Mouse (Mus musculus) stomach, postnatal 0 days (tissue): ENCODE data around the gene Meioc. TPM values are rescaled to one million over a fixed set of nuclear protein-coding genes. Genes with fewer than 3 reads are reported as not detected.

ENCODE experiments used
- ATAC-seq: fragments of 200-750 bp; cut with Nextera tagmentation; 2 replicates; pipeline ENCODE4 v1.8.0; 2017; ENCODE audit not compliant: low FRiP score, low TSS enrichment
- DNase-seq: peaks from one replicate; pipeline ENCODE4 v3.0.0-alpha.2; 2016; ENCODE audit warnings: low spot score
- H3K27ac ChIP-seq: fragments of 300-500 bp; sonication (generic); replicated peaks from 2 replicates; pipeline ENCODE4 v1.5.1; 2014; ENCODE audit warnings: mild to moderate bottlenecking, control low read depth
- H3K27me3 ChIP-seq: fragments of 300-500 bp; sonication (generic); 2 replicates; pipeline ENCODE4 v1.6.1; 2014; ENCODE audit warnings: low read length; ENCODE audit not compliant: control insufficient read depth, insufficient read depth
- H3K36me3 ChIP-seq: fragments of 300-500 bp; sonication (generic); 2 replicates; pipeline ENCODE4 v1.6.1; 2014; ENCODE audit warnings: low read length, mixed read lengths; ENCODE audit not compliant: control insufficient read depth, insufficient read depth
- H3K4me1 ChIP-seq: fragments of 300-500 bp; sonication (generic); replicated peaks from 2 replicates; pipeline ENCODE4 v1.6.1; 2014; ENCODE audit warnings: antibody characterized with exemption; ENCODE audit not compliant: control insufficient read depth, insufficient read depth
- H3K4me2 ChIP-seq: fragments of 300-500 bp; sonication (generic); replicated peaks from 2 replicates; pipeline ENCODE4 v1.6.1; 2014; ENCODE audit warnings: low read depth, mild to moderate bottlenecking, control low read depth, moderate library complexity
- H3K4me3 ChIP-seq: fragments of 300-500 bp; sonication (generic); 2 replicates; pipeline ENCODE4 v1.5.1; 2014; ENCODE audit warnings: low read depth, low read length, control low read depth
- H3K9ac ChIP-seq: fragments of 300-500 bp; sonication (generic); 2 replicates; pipeline ENCODE4 v1.6.1; 2014; ENCODE audit warnings: mild to moderate bottlenecking, low read length, control low read depth, mixed read lengths
- H3K9me3 ChIP-seq: fragments of 300-500 bp; sonication (generic); 2 replicates; pipeline ENCODE4 v1.6.1; 2016; ENCODE audit warnings: low read length; ENCODE audit not compliant: control insufficient read depth
- CTCF ChIP-seq: IDR thresholded peaks from 2 replicates; pipeline ENCODE4 v1.5.1; 2016; ENCODE audit warnings: antibody characterized with exemption, low read depth, mild to moderate bottlenecking, moderate library complexity
- EP300 ChIP-seq: optimal IDR thresholded peaks from 2 replicates; pipeline ENCODE3; 2016; ENCODE audit warnings: antibody characterized with exemption
- WGBS: fragments of 180-500 bp; shearing (Covaris S2); extraction: QIAGEN DNeasy Blood & Tissue Kit; methylation state at CpG from one replicate; pipeline ENCODE4 v1.1.7; 2014; 5-methylcytosine and 5-hydroxymethylcytosine counted together
- polyA plus RNA-seq: library from polyadenylated mRNA; unstranded; fragments of >200 nt; fragmentation: Nextera tagmentation; extraction: Ambion mirVana; gene quantifications from 2 replicates; pipeline ENCODE4 v1.2.1, GENCODE M21; 2015

The Meioc gene
- polyA plus RNA-seq: 0.23 and 0.39 TPM in 2 replicates

DNA sequence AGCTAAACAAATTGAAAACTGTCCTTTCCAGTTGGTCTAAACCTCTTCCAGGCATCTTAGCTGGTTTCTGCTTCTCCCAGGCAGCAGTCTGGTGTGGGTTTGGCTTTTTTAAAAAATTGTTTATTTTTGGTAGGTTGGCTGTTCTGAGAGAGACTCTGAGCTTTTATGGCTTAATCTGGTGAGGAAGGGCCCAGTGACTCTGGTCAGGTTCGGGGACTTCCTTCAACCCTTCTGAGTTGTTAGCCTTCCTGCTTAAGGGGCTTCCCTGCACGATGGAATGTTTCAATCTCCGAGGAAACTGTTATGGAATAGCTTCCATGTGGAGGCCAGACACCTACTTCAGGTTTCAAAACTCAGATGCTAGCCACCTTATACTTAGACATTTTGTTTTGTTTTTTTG, at the start of gene Meioc:
Gene Meioc (plus strand): TSS at position 301 of the 400 bp plus-strand sequence.
- H3K27ac ChIP-seq: no peak within 1 kb of the TSS
- no peak within 1 kb of the TSS for H3K4me2 ChIP-seq
- DNase-seq (no peak), ATAC-seq (no peak)
- H3K4me1 ChIP-seq: no peaks in the 10 kb centered on the region
- TF ChIP-seq CTCF (no peak), EP300 (no peak)
- 54% methylated on average over 3 of the region's 3 CpGs for WGBS
- H3K9me3 ChIP-seq: no peaks in the 10 kb centered on the region
- 0 out of 2 replicates have a peak, but pooled peaks cover 2% of the 10 kb centered on the region for H3K27me3 ChIP-seq
- no peak within 1 kb of the TSS for H3K9ac ChIP-seq
- no peak within 1 kb of the TSS for H3K4me3 ChIP-seq
- H3K36me3 ChIP-seq: no peaks in the 10 kb centered on the region

DNA sequence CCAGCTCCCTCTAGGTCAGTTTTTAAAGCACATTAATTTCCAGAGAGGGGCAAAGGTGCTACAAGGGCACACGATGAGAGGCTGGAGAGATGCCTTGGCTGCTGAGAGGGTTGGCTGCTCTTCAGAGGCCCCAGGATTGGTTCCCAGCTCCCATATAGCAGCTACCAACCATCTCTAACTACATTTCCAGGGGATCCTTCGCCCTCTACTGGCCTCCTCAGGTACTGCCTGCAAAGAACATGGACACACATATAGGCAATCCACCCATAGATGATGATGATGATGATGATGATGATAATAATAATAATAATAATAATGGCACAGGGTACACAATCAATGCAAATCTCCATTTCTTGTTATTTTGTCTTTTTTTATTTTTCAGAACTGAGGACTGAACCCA, 44.1 kb upstream of the Meioc start:
- 0 out of 2 replicates have a peak, but pooled peaks cover 2% of the 10 kb centered on the region for H3K9me3 ChIP-seq
- WGBS: 62% methylated on average over 2 of the region's 2 CpGs
- H3K36me3 ChIP-seq: no peaks in the 10 kb centered on the region
- no peak overlapping the region for H3K4me2 ChIP-seq
- ATAC-seq (no peak), DNase-seq (no peak)
- H3K27me3 ChIP-seq: no peaks in the 10 kb centered on the region
- no peak for TF ChIP-seq EP300
- TF ChIP-seq CTCF: peak; percentile 45
- H3K4me1 ChIP-seq: peaks cover 1% of the 10 kb centered on the region; the same call in 1 of the 2 replicates
- H3K27ac ChIP-seq: no peak overlapping the region
- no peak overlapping the region for H3K9ac ChIP-seq
- H3K4me3 ChIP-seq: no peak overlapping the region

DNA sequence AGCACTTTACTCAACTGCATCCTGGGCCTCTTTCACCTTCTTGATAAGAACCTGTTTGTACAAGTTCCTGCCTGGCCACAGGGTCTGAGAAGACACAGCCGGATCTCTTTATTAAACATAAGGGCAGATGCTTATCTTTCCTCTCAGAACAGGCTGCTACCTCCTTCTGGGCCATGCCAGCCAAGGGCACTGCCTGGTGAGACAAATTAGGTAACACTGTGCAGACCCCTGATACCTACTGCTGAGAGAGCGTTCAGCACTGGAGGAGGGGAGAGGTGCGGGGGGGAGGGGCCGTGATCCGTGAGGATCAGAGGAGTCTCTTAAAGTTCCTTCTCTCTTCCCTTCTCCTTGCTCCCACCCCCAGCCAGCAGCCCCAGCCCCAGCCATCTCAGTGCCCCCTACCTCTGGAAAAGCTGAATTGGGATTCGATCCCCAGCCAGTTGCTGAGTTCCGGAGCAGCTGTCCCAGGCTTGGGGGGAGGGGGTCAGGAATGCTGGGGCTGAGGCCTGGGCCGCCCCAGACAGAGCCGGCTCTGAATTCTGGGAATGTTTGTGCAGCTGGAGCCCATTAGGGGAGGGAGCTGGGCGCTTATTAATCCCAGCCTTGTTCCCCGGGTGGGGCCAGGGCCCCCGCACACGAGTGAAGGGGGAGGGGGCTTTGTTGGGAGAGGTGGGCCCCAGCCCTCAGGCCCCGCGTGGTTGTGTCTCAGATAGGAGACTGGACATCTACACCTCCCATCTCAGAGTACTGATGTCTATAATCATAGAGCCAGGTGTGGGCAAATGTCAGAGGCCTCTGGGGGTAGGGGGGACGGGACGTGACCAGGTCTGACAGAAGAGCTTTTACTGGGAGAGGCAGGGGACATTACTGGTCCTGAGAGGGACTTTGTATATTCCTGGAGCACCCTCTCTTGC, 39.4 kb upstream of the Meioc start:
- Histone ChIP-seq H3K27me3 (no peaks in the 10 kb centered on the region), H3K36me3 (no peaks in the 10 kb centered on the region), H3K9ac (peak overlapping the region; percentile 54), H3K9me3 (0 out of 2 replicates have a peak, but pooled peaks cover 2% of the 10 kb centered on the region), H3K4me1 (peaks cover 9% of the 10 kb centered on the region; the same call in 1 of the 2 replicates), H3K4me2 (peak overlapping the region; percentile 51), H3K4me3 (peak overlapping the region; percentile 19), H3K27ac (peak overlapping the region; percentile 90)
- ATAC-seq (peak; percentile 85), DNase-seq (peak; percentile 70)
- WGBS: 8% methylated on average over 17 of the region's 17 CpGs
- TF ChIP-seq EP300 (no peak), CTCF (no peak)

DNA sequence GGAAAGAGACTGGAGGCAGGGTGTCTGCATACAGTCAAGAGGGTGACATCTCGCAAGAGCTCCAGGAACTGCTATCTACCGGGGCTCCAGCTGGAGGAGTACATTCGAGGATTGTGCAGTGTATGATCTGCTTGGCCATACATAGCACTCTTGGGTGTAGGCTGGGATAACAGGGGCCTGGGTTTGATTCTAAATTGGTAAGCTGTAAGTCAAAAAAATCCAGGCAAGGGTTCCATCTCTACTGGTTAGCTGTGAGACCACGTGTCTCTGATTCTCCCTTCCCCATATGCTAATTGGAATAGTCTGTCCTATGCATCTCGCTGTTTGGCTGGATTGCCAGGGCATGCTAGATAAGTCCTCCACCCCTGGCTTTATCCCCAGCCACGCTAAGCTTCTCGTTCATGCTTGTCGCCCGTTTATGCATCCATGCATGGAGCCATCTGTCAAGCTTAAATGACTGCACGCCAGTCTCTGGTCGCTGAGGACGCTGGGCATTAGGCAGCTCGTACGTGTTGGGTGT, 38.6 kb upstream of the Meioc start:
- H3K36me3 ChIP-seq: no peaks in the 10 kb centered on the region
- H3K27ac ChIP-seq: peak overlapping the region; percentile 90
- ATAC-seq (peak; percentile 13; the same call in 1 of the 2 replicates), DNase-seq (no peak)
- H3K4me3 ChIP-seq: no peak overlapping the region
- H3K27me3 ChIP-seq: no peaks in the 10 kb centered on the region
- peak overlapping the region; percentile 51; the same call in 1 of the 2 replicates for H3K4me2 ChIP-seq
- peaks cover 9% of the 10 kb centered on the region; the same call in 1 of the 2 replicates for H3K4me1 ChIP-seq
- no peaks in the 10 kb centered on the region for H3K9me3 ChIP-seq
- no peak overlapping the region for H3K9ac ChIP-seq
- WGBS: 13% methylated on average over 14 of the region's 14 CpGs
- no peak for TF ChIP-seq EP300

DNA sequence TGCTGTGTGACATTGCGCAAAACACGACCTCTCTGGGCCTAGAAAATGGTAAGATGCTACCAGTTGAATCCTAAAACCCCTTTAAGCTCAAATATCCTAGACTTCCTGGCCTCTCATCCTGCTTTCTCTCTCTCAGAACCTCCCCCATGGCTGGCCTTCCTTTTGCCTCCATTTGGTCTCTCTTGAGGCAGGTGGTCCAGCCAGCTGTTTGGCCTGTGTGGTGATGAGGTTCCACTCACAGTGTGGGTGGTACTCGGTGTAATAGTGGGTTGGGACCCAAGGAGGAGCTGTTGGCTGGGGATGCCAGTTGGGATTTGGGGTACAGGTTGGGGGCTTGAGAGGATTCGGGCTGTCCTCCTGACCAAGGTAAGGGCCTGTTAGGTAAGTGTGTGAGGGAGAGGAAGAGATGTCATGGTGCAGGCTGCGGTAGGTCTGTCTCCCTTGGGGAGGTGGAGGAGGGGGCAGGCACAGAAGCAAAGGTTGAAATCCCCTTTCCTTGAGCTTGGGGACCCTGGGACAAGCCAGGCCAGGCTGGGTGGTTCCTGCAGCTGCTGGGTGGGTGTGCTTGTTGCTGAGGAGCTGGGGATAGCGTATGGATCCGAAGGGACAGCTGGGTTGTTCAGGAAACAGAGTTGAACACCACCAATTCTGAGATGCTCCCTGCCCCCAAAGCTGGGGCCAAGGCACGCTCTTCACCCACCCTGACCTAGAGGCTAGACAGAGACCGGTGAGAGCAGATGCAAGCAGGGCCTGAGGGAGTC, 36.2 kb upstream of the Meioc start:
- no peak overlapping the region for H3K9ac ChIP-seq
- H3K9me3 ChIP-seq: no peaks in the 10 kb centered on the region
- H3K36me3 ChIP-seq: no peaks in the 10 kb centered on the region
- H3K4me1 ChIP-seq: peaks cover 9% of the 10 kb centered on the region; the same call in 1 of the 2 replicates
- H3K4me2 ChIP-seq: no peak overlapping the region
- ATAC-seq (no peak), DNase-seq (no peak)
- no peak for TF ChIP-seq CTCF
- no peak for TF ChIP-seq EP300
- H3K4me3 ChIP-seq: no peak overlapping the region
- no peak overlapping the region for H3K27ac ChIP-seq
- WGBS: 87% methylated on average over 9 of the region's 9 CpGs
- H3K27me3 ChIP-seq: no peaks in the 10 kb centered on the region
